Comparison of ENCODE assay signal across 13 mouse cellular contexts in genomic region chr12:6815775-6816577, GRCm38 (mm10).
"Had no signal": no experiment of that assay in that cellular context is flagged by ENCODE, and none has a peak within 500 bp of the region (broad histone marks: within the 10 kb centered on the region; RNA-seq: fewer than 3 reads in every experiment).

No protein-coding gene starts in this region.

- H3K27me3 ChIP-seq: liver, embryonic 13.5 days; midbrain, embryonic 12.5 days; midbrain, embryonic 15.5 days; neural tube, embryonic 13.5 days had no signal

- ATAC-seq: midbrain, embryonic 15.5 days had no signal

- H3K9me3 ChIP-seq: liver, embryonic 13.5 days; midbrain, embryonic 12.5 days; midbrain, embryonic 15.5 days; neural tube, embryonic 13.5 days had no signal

- H3K4me1 ChIP-seq: liver, embryonic 13.5 days; midbrain, embryonic 12.5 days; midbrain, embryonic 15.5 days; neural tube, embryonic 13.5 days had no signal

- H3K27ac ChIP-seq: kidney, postnatal 0 days; layer of hippocampus, adult 2 months; liver, embryonic 13.5 days; macrophage; midbrain, embryonic 12.5 days; midbrain, embryonic 15.5 days; neural tube, embryonic 13.5 days; stomach, postnatal 0 days had no signal

- H3K36me3 ChIP-seq: liver, embryonic 13.5 days; midbrain, embryonic 12.5 days; midbrain, embryonic 15.5 days; neural tube, embryonic 13.5 days had no signal

- H3K9ac ChIP-seq: liver, embryonic 13.5 days; midbrain, embryonic 12.5 days; midbrain, embryonic 15.5 days; neural tube, embryonic 13.5 days had no signal

- H3K4me2 ChIP-seq: liver, embryonic 13.5 days; midbrain, embryonic 12.5 days; midbrain, embryonic 15.5 days; neural tube, embryonic 13.5 days had no signal

- H3K4me3 ChIP-seq: layer of hippocampus, adult 2 months; liver, embryonic 13.5 days; midbrain, embryonic 12.5 days; midbrain, embryonic 15.5 days; neural tube, embryonic 13.5 days had no signal

- DNase-seq: kidney, adult 2 months; kidney, postnatal 25 days; liver, embryonic 13.5 days; lung, adult 2 months; retina, postnatal 1 day; thymus, postnatal 36 days had no signal
